Mouse (Mus musculus): ENCODE results near the gene Mfrp.

- TF ChIP-seq CTCF (conservative IDR thresholded peaks at IDR 0.05; ENCODE audit: insufficient read depth, insufficient read length, low read depth, low read length) (no peak), POLR2A (IDR thresholded peaks at IDR 0.05; ENCODE audit: low read depth, low read length) (no peak)
Measured at GRCm38 (mm10) chr9:44067960-44068330, 33.6 kb upstream of the Mfrp start.

All from kidney, adult 2 months (tissue).